Mouse (Mus musculus): Measurements from ENCODE around the gene Fga. TPM values are rescaled to one million over a fixed set of nuclear protein-coding genes. Genes with fewer than 3 reads are reported as not detected.
A peak's percentile ranks its signal among the peaks of the same experiment; 100 is the strongest.

Gene Fga
- total and polyA plus RNA-seq, 3 experiments: 0.12 to 13.3 (median 0.66) TPM

GRCm38 (mm10) chr3:83027546-83028251 lies 1.8 kb downstream of the Fga start:
- no peak for DNase-seq

DNA sequence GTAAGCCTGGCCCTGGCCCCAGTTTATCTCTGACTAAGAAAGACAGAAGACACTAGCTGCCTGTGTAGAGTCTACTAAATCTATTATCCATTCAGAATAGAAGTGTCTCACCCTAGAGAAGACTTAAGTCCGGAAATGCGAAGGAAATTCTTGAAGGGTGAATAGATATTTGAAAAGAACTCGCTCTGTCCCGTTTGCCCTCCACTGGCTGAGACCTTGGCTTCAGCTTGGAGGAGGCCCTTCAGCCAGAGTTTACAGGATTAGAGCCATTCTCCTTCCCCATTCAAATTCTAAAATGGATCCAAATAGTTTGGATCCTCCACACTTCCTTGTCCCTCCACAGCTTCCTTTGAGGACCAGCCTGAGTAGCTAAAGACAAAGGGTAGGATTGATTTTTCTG lies 4.5 kb downstream of the Fga start:
- DNase-seq: no peak

DNA sequence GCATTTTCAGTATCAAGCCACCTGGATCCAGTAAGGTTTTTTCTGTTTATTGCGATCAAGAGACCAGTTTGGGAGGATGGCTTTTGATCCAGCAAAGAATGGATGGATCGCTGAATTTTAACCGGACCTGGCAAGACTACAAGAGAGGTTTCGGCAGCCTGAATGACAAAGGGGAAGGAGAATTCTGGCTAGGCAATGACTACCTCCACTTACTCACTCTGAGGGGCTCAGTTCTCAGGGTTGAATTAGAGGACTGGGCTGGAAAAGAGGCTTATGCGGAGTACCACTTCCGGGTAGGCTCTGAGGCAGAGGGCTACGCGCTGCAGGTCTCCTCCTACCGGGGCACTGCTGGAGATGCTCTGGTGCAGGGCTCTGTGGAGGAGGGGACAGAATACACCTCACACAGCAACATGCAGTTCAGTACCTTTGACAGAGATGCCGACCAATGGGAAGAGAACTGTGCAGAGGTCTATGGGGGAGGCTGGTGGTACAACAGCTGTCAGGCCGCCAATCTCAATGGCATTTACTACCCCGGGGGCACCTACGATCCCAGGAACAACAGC lies 7.0 kb downstream of the Fga start:
- DNase-seq: no peak

GRCm38 (mm10) chr3:83033801-83034200 lies 7.9 kb downstream of the Fga start:
- DNase-seq: no peak

DNA sequence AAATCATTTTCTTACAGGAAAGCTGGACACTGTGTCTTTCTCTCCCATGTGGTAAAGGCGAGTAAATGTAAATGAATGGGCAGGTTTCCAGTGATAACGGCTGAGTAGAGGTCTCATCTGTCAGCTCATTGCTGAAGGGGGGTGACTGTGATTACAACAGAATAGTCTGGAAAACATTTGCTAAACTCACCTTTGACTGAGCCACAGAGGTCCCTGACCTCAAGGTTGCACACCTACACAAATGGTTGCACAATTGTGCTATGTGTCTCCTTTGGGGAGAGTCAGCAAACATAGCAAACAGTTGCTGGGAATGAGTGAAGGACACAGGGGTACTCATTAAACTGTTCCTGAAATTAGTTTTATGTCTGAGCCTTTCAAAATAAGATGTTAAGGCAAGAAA lies 13.0 kb downstream of the Fga start:
- no peak for DNase-seq

GRCm38 (mm10) chr3:83039666-83040065 lies 13.8 kb downstream of the Fga start:
- DNase-seq: no peak

DNA sequence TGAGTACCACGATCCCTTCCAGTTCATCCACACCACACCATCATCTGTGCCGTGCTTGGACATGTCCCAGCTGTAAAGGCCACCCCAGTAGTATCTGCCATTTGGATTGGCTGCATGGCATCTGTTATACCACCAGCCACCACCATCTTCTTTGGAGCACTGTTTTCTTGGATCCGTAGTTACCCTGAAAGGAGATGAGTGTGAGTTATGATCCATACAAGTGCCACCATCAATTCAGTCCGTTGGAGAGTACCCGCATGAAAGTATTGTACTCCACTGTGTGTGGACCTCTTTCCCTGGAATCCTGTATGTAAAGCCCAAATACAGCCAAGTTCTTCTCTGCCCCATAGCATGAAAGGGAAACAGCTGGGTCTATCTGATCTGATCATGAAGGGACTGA lies 16.6 kb downstream of the Fga start:
- no peak for DNase-seq

GRCm38 (mm10) chr3:83046649-83047048 lies 20.8 kb downstream of the Fga start:
- no peak for DNase-seq

DNA sequence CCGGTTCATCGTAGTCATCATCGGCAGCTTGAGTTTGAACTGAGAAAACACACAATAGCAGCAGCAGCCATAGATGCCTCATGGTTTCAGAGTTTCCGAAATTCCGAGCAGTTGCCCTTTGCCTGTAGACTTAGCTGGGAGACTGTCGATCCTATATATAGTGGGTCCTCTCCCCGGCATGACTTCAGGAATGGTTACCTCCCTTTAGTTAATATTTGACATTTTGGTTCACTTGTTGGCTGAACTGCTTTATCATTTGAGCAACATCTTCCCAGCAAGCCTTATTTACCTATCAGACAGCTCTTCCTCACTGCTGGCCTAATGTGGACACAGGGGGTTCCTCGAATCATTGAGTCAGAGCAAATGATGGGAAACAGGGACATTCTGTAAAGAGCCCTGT lies 23.8 kb downstream of the Fga start, which contains the start of gene Fgb:
TSS of gene Fgb (minus strand) at position 184 of the 400 bp plus-strand sequence.
- no peak for DNase-seq

DNA sequence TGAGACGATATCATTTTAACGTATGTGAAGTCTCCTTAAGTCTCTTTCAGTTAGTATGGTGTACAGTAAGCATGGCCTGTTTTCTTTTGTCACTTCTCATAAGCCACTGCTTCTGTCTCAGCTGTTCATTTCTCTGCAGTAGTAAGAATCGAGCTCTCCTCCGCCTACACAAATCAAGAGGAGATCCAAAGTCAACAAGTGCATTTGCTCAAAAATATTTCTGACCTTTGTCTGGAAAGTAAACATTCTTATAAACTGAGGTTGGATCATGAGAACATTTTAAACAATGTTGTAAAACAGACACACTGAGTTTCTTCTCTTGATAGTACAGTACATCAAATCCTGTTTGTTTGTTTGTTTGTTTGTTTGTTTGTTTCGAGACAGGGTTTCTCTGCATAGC lies 24.8 kb downstream of the Fga start:
- DNase-seq: no peak

DNA sequence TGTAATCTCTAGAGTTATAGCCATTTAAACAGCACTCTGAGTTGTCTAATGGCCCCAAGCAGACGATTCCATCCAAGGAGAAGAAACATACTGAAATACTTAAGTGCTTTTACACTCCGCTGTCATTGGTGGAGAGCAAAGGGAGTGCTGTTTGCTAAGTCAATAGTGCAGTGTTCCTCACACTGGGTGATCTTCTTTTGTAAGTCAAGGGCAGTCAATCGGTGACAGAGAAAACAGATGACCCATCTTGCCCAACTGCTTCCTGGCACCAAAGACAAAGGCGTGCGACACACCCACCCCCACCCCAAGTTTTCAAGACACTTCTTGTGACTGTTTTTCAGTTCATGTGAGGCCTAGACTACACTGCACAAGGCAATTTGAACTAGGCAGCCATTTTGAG lies 26.2 kb downstream of the Fga start:
- peak; percentile 10 for DNase-seq

- DNase-seq: no peak
Observed at GRCm38 (mm10) chr3:83053126-83053525, 27.2 kb downstream of the Fga start.

DNA sequence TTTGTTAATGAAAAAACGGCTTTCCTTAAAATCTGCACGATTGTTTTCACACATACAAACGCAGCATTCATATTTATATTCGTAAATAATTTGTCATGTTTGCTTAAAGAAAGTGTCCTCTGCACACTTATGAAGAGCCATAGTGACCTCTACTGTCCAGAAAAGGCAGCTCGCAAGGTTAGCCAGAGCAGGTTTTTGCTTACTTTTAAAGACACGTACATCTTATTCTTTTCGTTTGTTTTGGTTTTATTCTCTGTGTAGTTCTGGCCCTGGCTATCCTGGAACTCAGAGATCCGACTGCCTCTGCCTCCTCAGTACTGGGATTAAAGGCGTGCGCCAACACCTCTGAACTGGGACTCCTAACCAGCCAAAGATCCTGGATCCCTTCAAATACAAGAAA lies 27.9 kb downstream of the Fga start:
- peak; percentile 19 for DNase-seq

- no peak for DNase-seq
Observed at GRCm38 (mm10) chr3:83054759-83055158, 28.9 kb downstream of the Fga start.

DNA sequence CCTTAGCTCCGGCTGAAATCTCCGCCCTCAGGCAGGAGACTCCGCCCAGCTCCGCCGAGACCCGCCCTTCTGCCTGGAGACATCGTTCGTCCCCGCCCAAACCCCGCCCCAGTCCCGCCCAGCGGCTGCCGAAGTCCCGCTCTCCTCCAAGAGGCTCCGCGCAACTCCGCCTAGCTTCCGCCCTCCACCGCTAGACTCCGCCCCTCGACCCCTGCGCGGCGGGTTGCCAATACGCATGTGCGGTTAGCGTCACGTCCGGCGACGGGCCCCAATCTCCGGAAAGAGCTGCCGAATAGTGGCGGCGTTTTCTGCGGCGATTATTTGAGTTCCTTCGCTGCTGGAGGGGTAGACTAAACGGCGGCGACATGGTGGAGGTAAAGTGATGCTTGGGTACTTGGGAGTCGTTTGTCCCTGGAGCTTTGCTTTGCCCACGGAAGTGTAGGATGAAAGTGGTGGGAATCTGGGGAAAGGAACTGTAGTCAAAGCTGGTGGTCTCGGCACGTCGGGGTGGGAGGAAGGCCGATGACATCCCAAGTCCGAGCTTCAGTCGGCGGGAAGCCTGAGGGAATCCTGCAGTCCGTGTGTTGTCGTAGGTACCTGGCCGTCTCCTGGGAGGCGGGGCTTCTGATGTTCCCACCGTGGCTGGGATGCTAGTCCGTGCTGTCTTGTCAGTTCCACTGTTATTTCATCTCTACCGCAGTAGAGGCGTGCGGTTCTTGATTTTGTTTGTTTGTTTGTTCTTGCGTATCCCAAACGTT lies 29.6 kb downstream of the Fga start, which contains the start of gene Plrg1:
TSS of gene Plrg1 (plus strand) at position 242 of the 758 bp plus-strand sequence.
- DNase-seq: peak; percentile 98

- DNase-seq: no peak
Observed at GRCm38 (mm10) chr3:83057046-83057445, 31.2 kb downstream of the Fga start.

DNA sequence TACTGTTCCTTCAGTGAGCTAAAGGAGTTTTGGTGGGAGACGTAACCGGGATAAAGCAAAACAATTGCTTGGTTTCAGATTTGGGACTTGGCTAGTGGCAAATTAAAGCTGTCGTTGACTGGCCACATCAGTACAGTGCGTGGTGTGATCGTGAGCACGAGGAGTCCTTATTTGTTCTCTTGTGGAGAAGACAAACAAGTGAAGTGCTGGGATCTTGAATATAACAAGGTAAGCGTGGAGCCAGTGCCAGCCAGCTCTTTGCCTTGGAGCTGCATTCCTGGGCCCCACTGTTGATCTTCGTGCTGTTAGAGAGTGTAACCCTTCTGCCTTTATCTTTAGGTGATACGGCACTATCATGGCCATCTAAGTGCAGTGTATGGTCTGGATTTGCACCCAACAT lies 42.0 kb downstream of the Fga start:
- DNase-seq: no peak

DNA sequence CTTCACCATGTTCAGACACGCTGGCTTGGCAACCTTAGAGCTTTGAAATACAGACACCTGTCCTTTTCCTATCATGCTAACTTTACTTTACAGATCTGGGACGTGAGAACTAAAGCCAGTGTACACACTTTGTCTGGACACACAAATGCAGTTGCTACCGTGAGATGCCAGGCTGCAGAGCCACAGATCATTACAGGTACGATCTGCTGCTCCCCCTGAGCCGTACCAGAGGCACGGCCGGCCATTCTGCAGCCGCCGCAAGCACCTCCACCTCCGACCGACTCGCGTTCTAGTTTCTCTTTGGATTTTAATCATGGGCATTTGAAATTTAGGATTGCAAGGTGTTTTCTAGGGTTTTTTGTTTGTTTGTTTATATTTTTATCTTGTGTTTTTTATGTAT lies 43.0 kb downstream of the Fga start:
- DNase-seq: no peak

GRCm38 (mm10) chr3:83070231-83070630 lies 44.4 kb downstream of the Fga start:
- no peak for DNase-seq

DNA sequence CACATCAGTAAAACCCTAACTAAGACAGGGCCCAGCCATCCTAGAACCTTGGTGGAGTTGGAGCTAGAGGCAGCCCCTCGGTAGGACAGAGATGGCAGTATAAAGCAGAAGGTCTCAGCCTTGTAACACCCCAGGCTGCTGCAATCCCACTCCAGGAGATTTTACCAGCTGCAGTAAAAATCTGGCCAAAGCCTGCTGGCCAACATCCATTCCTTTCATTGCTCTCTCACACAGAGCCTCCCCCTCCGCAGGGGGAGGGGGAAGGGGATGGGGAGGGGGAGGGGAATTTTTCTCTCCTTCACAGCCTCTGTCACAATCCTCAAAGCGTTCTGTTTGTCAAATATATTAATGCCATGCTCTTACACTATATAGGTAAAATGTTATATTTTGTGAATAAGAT lies 50.7 kb downstream of the Fga start:
- DNase-seq: no peak

DNA sequence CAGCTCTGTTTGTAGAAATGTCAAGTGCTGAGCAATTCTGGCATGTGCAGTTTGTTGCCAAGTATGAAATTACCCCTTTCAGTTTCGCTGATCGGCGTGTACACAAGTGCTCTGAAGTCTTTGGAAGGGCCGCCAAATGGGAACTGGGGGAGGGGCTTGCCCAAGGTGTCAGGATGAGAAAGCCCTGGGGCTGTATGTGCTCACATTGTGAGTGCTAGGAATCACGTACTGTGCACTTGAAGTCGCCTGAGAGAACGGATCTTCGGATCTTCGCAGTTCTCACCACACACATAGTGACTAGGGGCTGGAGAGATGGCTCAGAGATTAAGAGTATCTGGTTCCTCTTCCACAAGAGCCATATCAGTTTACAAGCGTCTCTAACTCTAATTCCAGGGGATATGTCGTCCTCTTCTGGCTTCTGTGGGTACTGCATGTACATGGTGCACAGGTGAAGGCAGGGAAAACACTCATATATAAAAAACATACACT lies 54.7 kb downstream of the Fga start:
- DNase-seq: peak; percentile 45
